Mouse (Mus musculus): ENCODE measurements around the gene Gm21721.
"Not testable (repeated sequence)": the region's sequence is repeated elsewhere in the genome, so short reads cannot be mapped to it uniquely, and the experiment has no call there.

The Gm21721 gene

DNA sequence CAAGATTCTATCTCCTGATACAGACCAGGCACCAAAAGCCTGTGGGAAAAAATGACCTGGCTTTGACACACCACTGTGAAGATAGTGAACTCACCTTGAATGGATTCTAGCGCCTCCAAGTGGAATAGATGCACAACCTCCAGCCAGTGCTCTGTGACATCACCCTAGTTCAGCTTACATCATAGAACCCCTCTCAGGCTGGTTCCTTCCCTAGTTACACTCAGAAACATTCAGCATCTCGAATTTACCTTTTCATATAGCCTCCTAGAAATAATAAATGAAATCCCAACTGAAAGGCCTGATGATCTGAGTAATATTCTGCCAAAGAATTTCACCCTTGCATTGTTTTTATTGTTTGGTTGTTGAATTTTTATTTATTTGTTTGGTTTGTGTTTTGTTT lies at the start of gene Gm21721:
Gene Gm21721, minus strand, starts transcription at position 101 of the 400 bp plus-strand sequence.
- not testable (repeated sequence) for DNase-seq (ENCODE audit: extremely low spot score)
